Mouse (Mus musculus): ENCODE results near the gene Plcb4. TPM values are rescaled to one million over a fixed set of nuclear protein-coding genes. Genes with fewer than 3 reads are reported as not detected.

Gene Plcb4
- total RNA-seq, 2 experiments from 2014 or later = 19.5 to 27.3 TPM

DNA sequence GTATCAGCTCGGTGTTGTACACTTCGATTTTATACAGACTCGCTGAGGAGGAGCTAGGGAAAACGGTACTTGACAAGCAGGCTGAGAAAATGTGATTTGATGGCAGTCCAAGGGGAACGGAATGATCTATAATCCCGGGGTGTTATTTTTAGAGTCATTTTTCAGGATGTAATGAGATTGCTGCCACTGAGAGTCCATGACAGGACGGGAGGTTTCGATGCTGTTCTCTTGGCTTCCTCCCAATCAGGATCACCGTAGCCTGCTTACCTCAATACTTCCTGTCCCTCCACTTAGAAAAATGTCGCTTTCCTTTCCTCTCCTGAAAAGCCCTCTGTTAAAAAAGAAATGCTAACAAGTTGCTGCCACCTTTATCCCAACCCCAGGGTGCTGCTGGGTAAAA lies 257.1 kb downstream of the Plcb4 start:
- DNase-seq = no peak
- intact Hi-C loops (cut with DNase I) = no loop called here

DNA sequence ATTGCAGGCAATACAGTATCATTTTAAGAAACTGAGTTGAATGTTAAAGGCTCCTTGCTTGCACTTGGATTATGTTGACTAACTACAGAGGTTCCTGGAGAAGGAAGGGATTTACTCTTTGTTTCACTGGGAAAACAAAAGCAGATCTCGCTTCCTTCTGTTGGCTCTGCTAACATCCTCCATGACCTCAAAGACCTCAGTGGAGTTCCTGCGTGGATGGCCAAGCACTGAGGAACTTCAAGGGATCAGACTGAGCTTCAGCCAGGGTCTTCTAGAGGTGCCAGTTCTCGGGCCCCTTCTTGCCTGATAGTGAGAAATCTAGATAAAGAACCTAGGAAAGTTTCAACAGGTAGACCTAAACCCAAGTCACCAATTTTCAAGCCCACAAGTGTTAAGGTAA lies 258.2 kb downstream of the Plcb4 start:
- intact Hi-C loops (cut with DNase I) = no loop called here

DNA sequence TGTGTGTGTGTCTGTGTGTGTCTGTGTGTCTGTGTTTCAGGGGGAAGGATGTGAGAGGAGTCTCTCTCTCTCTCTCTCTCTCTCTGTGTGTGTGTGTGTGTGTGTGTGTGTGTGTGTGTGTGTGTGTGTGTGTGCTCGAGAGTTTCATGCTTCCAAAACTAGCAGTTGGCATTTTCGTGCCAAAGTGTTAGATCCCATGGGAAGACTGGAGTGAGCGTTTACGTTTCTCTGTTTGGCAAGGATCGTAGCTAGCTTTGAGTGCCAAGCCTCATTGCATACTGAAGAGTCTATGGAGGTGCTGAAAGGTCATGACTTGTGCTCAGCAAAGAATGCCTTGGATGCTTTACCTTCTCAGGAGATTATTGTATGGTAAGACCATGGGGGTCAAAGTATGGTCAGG lies 259.3 kb downstream of the Plcb4 start:
- no peak for DNase-seq
- intact Hi-C loops (cut with DNase I) = no loop called here

More for the DNA sequence above, 258.2 kb downstream of the Plcb4 start:
- no peak for DNase-seq

DNA sequence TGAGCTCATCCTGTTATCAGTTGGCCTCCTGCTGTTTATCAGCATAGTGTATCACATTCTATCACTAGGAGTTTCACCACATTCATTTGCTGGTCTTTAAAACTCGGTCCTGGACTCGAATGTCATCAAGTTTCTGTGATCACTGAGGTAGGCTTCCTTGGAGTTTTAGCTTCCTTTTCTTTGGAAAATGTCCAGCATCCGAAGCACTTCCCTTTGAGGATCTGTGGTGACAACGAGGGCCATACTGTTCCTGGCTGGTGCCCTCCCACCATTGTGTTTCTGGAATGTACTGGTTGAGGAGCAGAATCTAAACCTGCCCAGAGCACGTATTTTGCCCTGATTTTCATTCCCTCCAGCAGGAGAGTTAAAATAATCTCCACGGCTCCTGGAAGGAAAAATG lies 260.8 kb downstream of the Plcb4 start:
- no peak for DNase-seq
- intact Hi-C loops (cut with DNase I) = loop anchor here (10.0 kb wide), 1 partner anchor 255 kb away; no protein-coding TSS in a partner anchor

DNA sequence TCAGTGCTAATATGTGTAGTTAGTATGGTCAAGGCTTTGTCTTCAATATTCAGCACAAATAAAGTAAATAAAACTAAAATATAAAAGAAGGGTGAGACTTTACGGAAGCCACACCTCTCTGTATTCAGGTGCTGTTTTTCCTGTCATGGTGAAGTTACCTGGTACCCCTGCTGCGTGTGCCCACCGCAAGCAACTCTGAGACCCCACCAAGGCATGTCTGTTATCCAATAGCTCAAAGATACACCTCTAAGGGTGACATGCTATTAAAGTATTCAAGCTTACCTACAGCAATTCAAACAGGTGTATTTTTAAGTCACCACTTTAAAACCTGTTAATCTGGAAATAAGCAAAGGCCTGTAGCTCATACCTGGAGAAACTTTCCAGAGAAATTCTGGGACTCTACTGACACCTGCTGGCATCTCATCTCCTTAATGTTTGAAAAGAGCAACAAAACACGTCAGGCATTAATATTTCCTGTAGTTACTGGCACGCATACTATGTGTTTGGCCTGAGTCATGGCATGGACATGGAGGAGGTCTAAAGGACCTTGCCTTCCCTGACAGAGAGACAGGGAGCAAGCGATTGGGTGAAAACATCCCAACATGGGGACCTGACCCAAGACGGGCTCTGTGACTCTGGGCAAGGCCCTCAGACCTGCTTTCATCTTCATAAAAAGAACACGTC lies 268.0 kb downstream of the Plcb4 start:
- intact Hi-C loops (cut with DNase I) = loop anchor here (5.0 to 10.0 kb wide), 3 partner anchors 262 to 570 kb away; no protein-coding TSS in a partner anchor
- DNase-seq = peak in 1 of 2 experiments; percentile 31

DNA sequence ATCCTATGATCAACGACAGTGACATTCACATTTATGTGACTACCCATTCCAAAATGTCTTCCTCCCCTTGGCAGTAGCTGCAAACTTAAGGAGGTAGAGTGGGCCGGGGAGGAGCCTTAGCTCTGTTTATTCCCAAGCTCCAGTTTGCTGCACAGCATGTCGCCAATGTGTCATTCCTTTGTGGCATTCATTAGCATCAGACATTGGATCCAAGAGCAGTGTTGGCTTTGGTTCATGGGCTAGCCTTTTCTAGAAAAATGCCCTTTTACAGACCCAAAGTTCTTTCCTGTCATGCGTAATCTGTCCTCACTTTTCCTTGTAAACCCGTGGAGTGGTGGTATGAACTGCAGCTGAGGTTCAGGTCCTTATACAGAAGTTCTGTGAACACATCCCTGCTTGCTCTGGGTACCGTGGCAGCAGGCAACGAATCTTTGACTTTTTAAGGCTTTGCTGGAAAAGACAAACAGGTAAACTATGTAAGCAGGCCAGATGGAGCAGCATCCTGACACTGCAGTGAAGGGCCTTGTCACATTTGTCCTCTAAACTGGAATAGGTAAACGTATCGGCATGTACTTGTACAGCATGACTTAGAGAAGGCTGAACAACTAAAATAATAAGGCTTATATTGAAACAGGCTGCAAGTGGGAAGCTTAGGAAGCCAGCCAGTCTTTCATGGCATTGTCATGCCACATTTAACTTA lies 270.4 kb downstream of the Plcb4 start:
- no peak for DNase-seq
- intact Hi-C loops (cut with DNase I) = loop anchor here (2.0 to 10.0 kb wide), 4 partner anchors 264 to 572 kb away; no protein-coding TSS in a partner anchor

DNA sequence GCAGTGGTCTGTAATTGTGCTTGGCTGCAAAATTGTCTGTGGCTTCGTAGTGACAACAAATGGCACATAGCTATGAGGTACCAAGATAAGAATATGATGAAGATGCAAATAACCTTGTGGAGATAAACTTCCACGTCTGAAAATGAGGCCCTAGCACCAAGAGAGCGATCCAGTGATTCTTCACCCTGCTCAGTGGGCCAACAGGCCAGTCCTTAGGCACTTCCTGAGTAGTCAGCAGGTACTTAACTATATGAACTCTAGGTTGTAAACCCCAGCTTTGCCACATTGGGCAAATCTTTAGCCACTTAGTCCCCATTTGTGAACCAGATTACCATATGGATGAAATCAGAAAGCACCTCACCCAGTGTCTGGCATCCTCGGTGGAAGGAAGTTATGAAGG lies 271.9 kb downstream of the Plcb4 start:
- intact Hi-C loops (cut with DNase I) = no loop called here

DNA sequence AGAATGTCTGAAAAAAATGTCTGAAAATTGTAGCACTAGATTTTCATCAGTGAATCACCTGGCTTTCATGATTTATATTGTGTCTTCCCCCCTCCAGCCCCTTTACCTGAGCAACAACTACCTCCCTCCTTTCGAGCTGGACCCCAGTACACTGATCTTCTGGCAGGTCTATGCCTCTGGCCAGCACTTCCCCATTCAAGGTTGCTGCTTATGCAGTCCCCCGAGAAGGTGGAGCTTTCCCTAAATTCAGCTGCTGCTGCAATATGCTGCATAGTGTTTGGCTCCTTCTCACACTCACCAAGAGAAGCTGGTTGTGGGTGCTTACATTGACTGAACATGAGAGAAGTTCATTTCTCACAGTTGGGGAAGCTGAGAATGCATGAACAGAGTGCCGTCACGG lies 273.8 kb downstream of the Plcb4 start:
- DNase-seq = no peak
- intact Hi-C loops (cut with DNase I) = loop anchor here (2.0 kb wide), 1 partner anchor 500 kb away; no protein-coding TSS in a partner anchor

More for the DNA sequence above, 271.9 kb downstream of the Plcb4 start:
- DNase-seq = no peak

DNA sequence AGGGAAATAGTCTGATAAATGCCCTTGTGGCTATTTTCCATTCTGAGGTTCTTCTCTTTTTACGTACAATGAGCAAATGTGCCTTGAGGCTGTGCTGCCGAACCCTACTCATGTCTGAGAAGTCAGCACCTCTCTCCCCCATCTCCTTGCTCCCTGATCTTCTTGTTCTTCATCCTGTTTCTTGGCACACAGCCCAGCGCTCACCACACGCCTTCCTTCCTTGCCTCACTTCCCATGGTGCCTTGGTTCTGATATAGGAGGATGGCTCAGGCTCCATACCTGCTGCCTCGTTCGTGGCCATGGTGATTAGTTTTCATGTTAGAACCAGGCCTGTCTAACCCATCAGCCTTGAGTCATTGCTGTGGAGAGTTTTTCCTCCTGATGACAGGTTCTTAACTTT lies 277.6 kb downstream of the Plcb4 start:
- intact Hi-C loops (cut with DNase I) = no loop called here
- no peak for DNase-seq

DNA sequence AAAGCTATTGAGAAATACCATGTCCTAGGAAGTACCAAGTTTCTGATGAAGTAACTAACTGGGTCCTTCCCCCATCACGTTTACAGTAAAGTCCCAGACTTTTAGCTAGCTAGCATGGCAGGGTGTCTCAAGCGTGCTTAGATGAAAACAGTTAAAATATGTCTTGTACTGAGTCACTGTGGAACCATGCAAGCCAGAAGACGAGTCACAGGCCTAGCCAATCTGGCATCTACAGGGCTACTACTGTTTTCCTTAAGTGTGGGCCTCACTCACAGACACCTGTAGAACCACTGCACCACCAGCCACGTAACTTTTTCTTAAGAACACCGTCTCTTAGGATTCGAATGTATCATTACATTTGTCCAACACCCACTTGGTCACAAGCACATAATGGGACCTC lies 278.8 kb downstream of the Plcb4 start:
- intact Hi-C loops (cut with DNase I) = no loop called here
- DNase-seq = no peak

DNA sequence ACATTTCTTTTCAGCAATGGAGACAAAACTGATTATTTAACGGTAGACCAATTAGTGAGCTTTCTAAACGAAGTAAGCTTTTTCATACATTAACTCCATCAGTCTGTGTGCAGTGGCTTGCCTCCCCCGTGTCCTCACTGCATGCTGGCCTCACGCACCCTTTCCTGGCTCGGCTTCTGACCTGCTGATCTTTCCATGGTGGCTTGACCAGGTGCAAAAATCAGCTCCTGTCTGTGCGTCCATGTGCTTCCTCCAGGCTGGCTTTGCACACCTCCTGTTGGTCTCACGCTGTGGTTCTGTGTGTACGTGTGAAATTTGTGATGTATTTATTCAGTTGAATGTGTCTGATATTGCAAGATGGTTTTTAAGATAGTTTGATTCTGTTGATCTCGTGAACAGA lies 281.1 kb downstream of the Plcb4 start:
- no peak for DNase-seq
- intact Hi-C loops (cut with DNase I) = no loop called here

DNA sequence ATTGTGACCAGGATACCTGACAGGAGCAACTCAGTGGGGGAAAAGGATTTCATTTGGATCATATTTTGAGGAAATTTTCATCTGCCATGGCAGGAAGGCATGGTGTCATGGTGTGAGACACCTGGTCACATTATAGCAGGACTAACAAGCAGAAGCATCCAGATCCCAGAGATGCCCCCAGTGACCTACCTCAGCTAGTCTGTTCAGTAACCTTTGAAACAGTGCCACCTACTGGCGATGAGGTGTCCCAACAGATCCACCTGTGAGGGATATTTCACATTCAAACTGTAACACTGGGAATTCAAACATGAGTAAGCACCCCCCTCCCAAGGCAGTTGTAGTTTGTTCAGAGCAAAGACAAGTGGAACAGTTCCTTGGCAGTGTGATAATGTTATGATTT lies 289.0 kb downstream of the Plcb4 start:
- DNase-seq = no peak
- intact Hi-C loops (cut with DNase I) = no loop called here

DNA sequence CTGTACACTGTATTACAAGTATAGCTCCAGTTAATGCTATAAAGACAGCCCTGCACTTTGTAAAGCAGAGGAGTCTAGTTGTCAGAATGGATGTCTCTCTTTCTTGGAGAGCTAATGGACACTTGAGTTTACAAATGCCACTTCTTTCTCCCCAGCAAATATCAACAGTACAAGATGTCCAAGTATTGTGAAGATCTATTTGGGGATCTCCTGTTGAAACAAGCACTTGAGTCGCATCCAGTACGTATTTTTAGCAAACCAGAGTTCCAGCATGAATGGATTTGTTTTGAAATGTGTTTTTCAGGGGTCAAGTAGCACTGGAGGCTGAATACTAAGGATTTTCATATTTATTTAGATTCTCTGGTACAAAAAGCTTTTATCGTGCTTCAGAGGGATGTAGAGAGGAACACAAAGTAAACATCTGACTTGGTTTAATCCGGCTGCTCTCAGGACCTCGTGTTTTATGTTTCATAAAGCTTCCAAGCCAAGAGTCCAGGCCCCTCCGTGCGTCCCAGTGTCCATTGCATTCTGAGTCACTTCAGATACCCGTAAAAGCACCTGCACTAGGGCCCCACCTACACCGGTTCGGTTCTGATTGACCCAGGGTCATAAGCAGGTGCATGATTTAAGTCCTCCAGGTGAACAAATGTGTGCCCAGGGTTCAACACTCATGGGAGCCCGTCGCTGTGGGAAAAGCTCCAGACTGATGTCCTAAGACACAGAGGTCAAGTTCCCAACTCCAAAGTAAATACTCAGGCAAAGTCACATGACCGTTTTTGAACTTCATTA lies 296.1 kb downstream of the Plcb4 start:
- intact Hi-C loops (cut with DNase I) = loop anchor here (5.0 kb wide), 1 partner anchor 598 kb away; no protein-coding TSS in a partner anchor
- no peak for DNase-seq

DNA sequence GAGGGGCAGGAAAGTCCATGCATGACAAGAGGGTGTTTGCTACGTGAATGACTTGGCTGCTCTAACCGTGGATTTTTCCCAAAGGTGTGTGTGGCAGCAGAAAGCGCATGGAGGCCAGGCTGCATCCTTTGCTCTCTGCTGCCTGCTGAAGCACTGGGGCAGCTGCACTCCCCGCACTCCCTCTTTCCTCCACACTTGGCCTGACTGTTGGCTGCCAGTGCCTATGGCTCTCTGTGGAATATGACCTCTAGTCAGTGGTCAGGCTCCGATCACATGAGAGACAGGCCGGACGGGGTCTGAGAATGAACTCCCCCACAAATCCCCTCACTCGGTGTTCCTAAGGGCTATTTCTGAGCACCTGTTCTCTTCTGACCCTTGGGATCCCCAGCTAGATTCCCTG lies 297.0 kb downstream of the Plcb4 start:
- intact Hi-C loops (cut with DNase I) = loop anchor here (5.0 kb wide), 1 partner anchor 598 kb away; no protein-coding TSS in a partner anchor
- DNase-seq = no peak

DNA sequence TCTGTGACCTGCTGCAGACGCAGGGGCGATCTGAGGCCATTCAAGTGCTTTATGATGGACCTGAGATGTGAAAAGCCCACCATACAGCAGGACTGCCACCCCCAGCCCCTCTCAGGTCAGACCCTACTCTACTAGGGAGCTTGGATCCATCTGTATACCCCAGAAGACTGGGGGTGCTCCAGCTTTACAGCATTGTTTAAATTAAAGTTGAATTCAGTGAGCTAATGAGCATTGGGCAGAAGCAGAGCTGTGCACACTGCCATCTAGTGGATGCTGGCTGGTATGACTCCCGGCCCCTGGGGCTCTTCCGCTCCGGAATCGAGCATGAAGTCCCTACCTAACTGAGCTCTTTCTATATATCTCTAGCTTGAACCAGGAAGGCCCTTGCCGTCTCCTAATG lies 298.9 kb downstream of the Plcb4 start:
- intact Hi-C loops (cut with DNase I) = loop anchor here (5.0 kb wide), 1 partner anchor 600 kb away; no protein-coding TSS in a partner anchor
- peak; percentile 31 to 43 for DNase-seq

DNA sequence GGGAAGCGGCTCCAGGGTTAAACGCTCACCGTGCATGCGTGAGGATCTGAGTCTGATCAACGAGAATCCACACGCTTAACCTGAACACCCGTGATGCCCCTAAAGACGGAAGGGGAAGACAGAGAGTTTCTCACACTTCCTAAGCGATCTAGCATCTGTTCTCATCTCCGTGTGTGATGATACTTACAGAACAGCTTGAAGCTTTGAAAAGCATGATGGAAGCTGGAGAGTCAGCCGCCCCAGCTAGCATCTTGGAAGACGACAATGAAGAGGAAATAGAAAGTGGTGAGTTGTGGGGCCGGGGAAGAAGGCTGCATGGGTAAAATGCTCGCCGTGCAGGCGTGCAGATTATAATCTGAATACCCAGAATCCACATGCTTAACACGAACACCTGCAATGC lies 299.6 kb downstream of the Plcb4 start:
- DNase-seq = no peak
- intact Hi-C loops (cut with DNase I) = loop anchor here (5.0 kb wide), 1 partner anchor 601 kb away; no protein-coding TSS in a partner anchor

DNA sequence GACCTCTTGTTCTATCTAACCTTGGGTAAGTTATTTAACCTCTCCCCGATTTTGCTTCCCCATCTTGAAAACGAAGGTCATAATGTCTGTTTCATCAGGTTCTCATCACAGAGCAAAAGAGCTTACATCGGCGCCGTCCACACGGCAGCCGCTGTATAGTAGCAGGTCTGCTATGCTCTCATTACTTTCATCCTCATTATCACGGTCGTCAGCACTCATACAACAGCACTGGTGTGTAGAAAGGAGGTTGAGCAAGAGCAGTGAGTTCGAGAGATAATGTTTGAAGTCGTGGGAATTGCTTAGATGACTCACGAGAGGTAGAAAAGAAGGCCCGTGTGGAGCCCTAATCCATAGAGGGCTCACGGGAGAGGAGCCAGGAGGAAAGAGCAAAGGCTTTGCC lies 304.3 kb downstream of the Plcb4 start:
- intact Hi-C loops (cut with DNase I) = no loop called here
- DNase-seq = no peak

DNA sequence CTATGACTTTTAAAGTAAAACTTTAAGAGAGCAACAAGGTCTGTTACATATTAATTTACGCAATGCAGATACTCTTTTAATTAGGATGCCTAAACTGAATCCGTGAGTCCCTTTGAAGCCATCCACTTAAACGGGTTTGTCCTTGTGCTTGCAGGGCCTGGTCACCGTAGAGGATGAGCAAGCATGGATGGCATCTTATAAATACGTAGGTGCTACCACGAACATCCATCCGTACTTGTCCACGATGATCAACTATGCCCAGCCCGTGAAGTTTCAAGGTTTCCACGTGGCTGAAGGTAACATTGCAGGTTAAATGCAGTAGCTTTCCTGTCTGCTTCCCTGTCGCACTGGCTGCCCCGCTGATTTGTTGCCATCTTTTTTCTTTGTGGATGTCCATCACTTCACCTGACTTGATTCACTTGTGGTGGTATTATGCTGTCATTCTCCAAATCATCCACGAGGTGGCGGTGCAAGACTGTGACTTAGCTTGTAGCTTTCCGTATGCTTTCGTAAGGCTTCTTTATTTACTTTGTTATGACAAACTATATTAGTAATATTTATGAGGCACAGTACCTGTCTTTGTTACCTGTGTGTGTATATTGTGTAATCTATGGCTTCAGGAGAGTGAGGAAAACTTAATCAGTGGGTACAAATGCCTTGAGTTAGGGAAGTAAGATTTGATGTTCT lies 308.2 kb downstream of the Plcb4 start:
- intact Hi-C loops (cut with DNase I) = loop anchor here (2.0 kb wide), 1 partner anchor 172 kb away; no protein-coding TSS in a partner anchor
- no peak for DNase-seq

DNA sequence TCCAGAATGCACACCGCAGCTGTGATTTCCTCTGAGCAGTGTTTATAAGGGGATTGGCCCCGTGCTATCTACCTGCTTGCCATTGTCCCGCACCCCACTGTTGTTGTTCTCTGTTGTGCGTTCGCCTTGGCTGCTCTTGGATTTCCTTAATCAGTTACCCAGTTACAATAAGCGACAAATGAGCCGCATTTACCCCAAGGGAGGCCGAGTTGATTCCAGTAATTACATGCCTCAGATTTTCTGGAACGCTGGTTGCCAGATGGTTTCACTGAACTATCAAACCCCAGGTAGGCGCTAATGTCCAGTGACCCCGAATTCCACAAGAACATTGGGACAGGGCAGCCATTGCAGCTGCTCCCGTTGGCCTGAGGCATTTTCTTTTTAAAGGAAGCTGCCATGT lies 309.3 kb downstream of the Plcb4 start:
- no peak for DNase-seq
- intact Hi-C loops (cut with DNase I) = no loop called here

DNA sequence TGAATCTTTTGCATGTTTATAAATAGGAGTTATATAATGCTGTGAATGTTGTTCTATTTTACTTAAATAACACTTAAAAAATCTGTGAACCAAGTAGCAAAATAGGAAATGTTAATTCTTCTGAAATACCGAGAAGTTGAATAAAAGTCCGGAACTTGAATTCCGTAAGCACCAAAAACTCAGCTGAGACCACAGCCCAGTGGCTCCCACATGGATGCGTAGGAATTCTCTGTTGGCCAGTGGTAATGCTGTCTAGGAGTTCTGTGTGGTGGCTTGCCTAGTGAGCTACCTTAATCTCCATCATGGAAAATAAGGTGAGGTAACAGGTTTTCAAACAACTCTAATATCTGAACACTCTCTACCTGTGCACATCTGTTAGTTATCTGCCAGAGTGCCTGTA lies 312.1 kb downstream of the Plcb4 start:
- intact Hi-C loops (cut with DNase I) = no loop called here
- DNase-seq = no peak
